Mouse (Mus musculus): ENCODE results near the gene Pnmal1.

Gene Pnmal1

DNA sequence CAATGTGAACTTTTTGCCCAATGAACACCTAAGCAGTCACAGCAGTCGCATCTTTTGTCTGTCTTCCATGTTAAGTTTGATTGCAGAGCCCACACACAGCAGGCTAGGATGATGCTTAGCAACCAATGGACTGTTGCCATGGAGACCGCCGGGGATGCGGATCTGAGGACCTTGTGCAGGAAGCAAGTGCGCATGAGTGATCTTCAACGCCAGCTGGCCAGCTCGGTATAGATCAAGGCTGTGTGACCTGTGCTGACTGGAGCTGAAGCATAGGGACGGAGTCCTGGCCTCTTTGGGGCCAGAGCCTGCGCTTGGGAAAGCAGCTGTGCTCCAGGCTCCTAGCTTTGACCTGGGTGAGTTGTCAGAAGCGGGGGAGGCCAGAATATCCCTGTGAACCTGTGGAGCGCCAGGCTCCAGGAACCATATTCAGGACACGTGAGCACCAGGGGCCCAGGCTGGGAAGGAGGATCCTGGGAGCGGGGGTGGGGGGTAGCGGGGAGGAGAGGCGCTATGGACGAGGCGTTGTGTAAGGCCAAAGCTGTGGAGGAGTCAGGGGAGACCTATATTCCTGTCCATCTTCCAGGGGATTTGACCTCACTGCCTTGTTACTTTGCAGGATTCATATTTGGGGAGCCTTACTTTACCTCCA lies at the start of gene Pnmal1:
TSS of gene Pnmal1 (plus strand) at position 141 of the 649 bp plus-strand sequence.
- DNase-seq (ENCODE audit: low spot score in 2 of 2) = peak; percentile 97 to 99

- no peak for DNase-seq (ENCODE audit: low spot score in 2 of 2)
Observed at GRCm38 (mm10) chr7:16909909-16910308, 49.6 kb upstream of the Pnmal1 start.

- DNase-seq (ENCODE audit: low spot score in 2 of 2) = no peak
Observed at GRCm38 (mm10) chr7:16911904-16912303, 47.6 kb upstream of the Pnmal1 start.

DNA sequence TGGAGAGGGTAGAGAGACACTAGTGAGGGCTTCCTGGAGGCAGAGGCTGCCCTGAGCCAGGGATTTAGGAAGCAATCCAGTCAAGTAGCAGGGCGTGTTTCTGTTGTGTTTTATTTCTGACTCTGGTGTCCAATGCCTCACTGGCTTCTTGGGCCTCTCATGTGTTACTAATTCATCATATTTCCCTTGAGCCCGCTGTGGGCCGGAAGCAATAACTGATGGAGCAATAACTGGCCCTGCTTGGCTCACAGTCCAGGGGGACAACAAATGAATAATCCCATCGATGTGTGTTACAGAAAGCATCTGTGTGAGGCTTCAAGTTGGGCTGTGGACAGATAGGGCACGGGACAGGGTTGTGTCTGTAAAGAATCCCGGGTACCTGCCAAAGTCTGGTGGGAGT lies 47.1 kb upstream of the Pnmal1 start:
- no peak for DNase-seq (ENCODE audit: low spot score in 2 of 2)

DNA sequence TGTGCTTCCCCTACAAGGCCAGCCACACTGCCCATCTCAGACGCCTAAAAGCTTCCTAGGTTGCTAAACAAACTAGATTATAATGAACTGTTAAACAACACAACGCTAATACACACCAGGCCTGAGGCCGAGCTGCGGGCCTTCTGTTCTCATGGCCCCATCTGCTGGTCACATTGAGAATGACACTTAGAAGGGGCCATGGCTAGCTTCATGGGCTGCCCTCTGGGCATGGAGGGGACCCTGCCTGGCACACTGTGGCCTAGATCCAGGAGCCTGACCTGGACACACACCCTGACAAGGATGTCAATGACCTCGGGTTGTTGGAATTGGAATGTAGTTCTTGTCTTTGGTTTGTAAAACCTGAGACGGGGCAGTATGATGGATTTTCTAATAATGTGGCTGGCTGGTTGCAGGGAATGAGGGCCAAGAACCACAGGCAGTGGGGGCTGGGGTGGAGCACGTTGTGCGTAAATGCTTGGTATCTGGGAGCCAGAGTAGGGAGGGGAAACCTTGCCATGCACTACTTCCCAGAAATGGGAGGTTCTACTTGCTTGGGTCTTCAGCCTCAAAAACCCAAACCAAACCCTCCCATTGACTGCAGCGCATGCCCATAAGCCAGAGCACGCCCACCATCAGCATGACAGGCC lies 45.5 kb upstream of the Pnmal1 start:
- DNase-seq (ENCODE audit: low spot score in 2 of 2) = peak; percentile 77 to 80

GRCm38 (mm10) chr7:16914453-16915343 lies 44.8 kb upstream of the Pnmal1 start:
- no peak for DNase-seq (ENCODE audit: low spot score in 2 of 2)

DNA sequence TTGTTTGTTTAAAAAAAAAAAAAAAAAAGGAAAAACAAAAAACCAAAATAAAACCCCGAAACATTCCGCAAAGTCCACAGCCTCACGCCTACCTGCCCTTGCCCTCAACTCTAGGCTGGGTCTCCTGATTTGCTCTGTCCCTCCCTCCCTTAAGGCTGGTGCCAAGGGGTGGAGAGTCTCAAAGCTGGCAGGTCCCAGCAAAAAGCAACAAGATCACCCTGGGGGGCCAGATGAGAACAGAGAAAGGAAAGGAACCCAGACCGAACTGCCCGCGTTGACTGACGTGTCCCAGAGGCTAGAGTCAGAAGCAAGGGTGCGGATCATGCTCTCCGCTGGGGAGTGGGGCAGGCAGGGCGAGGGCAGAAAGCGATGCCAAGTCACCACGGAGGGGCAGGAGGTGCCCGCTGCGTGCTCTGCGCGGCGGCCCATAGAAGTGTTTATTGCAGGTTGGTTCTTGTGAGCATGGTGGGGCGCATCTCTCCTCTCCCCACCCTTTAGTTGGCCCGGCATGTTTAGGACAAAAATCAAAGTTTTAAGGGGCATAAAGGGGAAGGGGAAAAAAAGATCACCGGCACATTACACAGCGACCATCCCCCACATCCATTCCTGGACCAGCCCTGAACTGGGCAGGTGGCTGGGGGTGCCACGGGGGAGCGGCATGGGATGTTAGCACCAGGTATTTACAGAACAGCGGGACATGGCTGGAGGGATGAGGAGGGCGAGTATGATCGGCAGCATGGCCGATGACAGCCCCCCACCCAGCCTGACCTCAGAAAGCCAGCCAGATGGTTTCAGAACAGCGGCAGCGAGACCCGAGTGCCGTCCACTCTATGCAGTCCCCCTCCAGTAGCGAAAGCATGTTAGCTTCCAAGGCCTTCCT lies 43.8 kb upstream of the Pnmal1 start:
- DNase-seq (ENCODE audit: low spot score in 2 of 2) = no peak

DNA sequence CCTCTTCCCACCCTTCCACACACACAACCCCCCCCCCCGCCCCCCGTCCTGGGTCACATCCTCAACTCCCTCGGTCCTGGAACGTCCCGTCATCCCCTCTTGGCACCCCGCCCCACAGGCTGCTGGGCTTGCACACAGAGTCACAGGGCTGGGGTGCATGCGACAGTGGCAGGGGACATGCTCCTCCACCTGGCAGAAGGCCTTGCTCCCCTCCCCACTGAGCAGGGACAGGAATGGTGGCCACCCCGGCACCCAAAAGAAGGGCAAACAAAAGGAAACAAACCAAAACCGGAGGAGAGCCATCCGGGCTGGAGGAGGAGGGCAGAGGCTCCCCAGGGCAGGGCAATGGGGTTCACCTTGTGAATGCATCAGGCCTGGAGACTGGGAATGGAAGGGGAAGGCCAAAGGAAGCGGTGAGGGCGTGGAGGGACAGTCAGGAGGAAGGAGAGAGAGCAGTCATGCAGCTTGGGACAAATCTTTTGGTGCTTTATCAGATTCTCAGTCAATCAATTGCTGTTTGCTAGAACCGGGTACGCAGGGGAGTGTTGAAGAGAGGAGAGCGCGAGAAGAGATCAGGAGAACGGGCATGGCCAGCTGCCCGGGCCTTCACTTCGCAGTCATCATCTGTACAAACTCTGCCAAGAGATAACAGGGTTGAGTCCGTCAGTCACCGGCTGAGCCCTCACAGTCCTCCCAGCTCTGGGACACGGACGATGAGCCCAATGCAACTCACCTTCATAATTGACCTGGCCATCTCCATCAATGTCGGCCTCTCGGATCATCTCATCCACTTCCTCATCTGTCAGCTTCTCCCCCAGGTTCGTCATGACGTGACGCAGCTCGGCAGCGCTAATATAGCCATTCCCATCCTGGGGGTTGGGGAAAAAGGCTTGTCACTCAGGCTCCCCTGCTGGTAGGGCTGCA lies 42.9 kb upstream of the Pnmal1 start:
- DNase-seq (ENCODE audit: low spot score in 2 of 2) = peak in 1 of 2 experiments; percentile 57

DNA sequence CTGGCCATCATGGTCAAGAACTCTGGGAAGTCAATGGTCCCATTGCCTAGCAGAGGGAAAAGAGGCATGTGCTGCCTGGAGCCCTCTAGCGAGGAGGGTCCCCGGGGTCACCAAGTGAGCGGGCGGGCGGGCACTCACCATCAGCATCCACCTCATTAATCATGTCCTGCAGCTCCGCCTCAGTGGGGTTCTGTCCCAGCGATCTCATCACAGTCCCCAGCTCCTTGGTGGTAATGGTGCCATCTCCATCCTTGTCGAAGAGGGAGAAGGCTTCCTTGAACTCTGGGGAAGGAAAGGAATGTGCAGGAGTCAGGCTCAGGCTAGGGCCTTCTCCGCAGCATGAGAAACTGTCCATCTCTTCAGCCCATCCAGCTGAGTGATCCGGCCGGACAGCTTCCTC lies 42.0 kb upstream of the Pnmal1 start:
- no peak for DNase-seq (ENCODE audit: low spot score in 2 of 2)

GRCm38 (mm10) chr7:16918014-16918413 lies 41.5 kb upstream of the Pnmal1 start:
- peak; percentile 68 to 73 for DNase-seq (ENCODE audit: low spot score in 2 of 2)

DNA sequence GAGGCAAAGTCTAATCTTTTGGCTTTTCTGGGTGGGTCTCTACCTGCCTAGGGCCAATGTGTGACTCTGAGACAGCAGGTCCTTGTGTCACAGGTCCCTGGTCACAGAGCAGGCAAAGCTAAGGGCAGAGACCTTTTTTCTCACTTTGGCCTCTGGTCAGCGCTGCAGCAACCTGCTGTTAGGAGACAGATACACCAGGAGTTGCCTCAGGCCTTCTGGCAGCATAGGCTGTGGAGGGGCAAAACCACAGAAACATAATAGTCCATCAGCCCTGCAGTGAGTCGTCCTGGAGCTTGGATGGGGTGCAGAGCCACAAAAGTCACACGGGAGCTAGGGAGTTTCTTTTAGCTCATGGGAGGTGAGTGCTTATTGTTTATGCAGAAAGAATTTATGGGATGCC lies 40.8 kb upstream of the Pnmal1 start:
- DNase-seq (ENCODE audit: low spot score in 2 of 2) = no peak

- DNase-seq (ENCODE audit: low spot score in 2 of 2) = no peak
Observed at GRCm38 (mm10) chr7:16919395-16920149, 39.9 kb upstream of the Pnmal1 start.

DNA sequence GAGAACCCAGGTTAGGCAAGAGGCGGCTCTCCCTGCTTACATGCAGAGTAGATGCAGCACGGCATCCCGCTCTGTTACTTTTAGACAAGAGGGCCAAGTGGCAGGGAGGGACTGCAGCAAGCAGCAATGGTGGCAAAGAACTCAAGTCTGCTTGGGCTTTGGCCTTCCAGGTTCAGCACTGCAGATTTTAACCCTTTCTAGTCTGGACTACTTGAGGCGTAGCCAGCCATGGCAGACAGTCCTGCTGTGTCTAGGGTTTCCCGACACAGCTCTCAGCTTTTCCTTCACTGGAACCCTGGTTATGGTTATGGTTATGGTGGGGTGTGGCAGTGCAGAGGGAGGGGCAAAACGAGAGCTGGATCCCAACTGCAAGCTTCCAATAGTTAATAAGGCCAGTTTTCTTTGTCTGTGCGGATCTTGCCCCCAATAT lies 39.3 kb upstream of the Pnmal1 start:
- peak in 1 of 2 experiments; percentile 56 for DNase-seq (ENCODE audit: low spot score in 2 of 2)

DNA sequence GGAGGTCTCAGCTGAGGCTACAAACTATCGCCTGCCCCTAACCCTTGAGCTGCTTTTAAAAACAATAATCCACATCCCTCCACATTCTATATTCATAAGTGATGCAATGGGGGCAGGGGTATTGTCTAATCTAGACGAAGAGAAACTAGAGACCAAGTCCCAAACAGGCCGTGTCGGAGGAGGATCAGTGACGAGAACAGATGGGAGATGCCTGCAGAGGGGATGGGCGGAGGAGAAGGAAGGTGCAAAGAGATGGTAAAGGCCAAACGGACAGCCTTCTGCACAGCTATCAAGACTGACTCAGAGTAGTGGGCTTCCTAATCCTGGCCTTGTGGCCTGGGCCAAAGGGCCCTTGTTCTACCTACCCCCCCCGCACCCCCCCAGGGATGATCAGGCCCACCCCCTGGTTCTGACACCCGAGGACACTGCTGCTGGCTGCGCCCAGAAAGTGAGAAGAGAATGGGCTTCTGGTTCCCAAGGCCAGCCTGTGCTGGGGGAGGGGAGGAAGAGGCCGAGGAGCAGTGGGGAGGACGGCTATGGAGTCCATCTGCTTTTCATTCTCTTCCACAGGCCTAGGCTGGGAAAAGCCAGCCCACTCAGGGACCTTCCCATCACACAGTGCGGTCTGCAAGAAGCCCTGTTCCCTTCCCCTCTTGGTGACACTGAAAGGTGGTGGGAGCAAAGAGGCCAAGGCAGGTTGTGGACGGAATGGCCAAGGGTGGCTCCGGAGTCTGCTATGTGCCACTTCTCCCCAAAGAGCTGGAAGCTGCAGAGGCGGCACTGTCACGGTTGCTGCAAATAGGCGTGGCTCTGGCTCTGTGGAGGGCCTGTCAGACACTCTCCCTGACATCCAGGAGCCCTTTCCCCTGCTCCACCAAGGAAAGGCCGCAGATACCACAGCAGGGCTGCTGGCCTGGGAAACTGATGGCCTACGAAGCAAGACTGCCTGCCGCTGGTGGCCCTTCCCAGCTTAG lies 38.4 kb upstream of the Pnmal1 start:
- no peak for DNase-seq (ENCODE audit: low spot score in 2 of 2)

DNA sequence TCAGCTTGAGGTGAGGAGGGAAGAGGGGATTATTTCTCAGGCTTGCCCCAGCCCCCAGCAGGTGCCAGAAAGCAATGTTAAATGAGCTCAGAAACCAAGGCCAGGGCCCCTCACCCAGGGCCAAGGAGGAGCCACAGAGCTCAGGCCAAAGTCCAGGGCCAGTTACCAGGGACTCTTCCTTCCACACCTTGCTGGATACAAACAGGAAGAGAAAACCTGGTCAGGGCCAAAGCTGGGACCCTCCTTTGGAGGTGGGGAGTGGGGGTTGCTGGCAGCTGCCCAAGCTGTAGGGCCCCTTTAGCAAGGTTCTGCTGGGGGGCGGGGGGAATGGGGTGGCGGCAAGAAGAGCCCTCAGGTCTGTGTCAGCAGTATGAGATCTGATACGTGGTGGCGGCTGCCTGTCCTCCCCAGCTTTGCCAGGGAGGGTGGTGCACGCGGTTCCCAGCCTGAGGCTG lies 37.6 kb upstream of the Pnmal1 start:
- no peak for DNase-seq (ENCODE audit: low spot score in 2 of 2)

GRCm38 (mm10) chr7:16922360-16922973 lies 37.0 kb upstream of the Pnmal1 start:
- DNase-seq (ENCODE audit: low spot score in 2 of 2) = peak in 1 of 2 experiments; percentile 78

DNA sequence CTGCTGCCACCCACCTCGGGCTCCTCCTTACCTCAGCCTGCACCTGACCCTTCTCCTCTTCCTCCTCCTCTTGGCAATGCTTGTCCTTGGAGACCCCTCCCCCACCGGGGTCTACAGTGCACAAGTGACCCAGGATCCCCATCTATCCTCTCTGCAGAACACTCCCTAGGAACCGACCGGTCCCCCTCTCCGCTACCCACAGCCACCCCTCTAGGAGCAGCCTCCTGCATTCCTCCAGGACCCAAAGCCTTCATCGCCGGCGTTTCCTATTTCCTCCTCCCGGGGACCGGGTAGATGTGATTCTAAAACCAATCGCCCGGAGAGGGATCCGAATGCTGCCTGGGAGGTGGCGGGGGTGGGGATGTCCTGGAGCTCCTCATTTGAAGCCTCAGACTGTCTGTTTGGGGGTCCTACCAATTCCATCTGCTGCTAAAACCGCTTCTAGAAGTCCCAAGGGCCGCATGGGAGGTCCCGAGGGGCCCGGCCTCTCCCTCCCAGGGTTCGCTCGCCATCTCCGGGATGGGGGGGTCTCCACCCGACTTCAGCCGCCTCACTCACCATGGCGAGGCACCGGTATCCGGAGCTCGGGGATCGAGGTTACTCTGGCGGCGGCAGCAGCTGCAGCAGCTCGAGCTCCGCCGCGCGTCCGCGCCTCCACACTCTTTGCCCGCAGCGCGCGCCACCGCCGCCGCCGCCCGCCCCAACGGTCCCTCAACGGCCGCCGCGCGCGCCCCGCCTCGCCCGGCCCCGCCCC lies 36.0 kb upstream of the Pnmal1 start:
- DNase-seq (ENCODE audit: low spot score in 2 of 2) = peak in 1 of 2 experiments; percentile 81
